Mouse (Mus musculus): Measurements from ENCODE around the gene Uchl5. TPM values are rescaled to one million over a fixed set of nuclear protein-coding genes. Genes with fewer than 3 reads are reported as not detected.

Uchl5 gene
- polyA plus RNA-seq, 1 experiment from 2014 or later: 59.0 TPM

GRCm38 (mm10) chr1:143809062-143809461 is 32.0 kb downstream of the Uchl5 start:
- Histone ChIP-seq H3K9ac (no peak overlapping the region), H3K4me2 (no peak overlapping the region), H3K36me3 (peaks cover 13% of the 10 kb centered on the region), H3K27ac (replicated peaks) (no peak overlapping the region), H3K9me3 (no peaks in the 10 kb centered on the region), H3K4me3 (no peak overlapping the region), H3K4me1 (peaks cover 9% of the 10 kb centered on the region; the same call in 1 of the 2 replicates), H3K27me3 (replicated peaks) (no peaks in the 10 kb centered on the region)
- 81% methylated on average over 6 of the region's 6 CpGs for WGBS
- ATAC-seq (ENCODE audit: extremely low read depth, insufficient number of reproducible peaks, low FRiP score, low TSS enrichment): no peak

GRCm38 (mm10) chr1:143813676-143814360 is 36.7 kb downstream of the Uchl5 start:
- ATAC-seq (ENCODE audit: extremely low read depth, insufficient number of reproducible peaks, low FRiP score, low TSS enrichment): no peak

GRCm38 (mm10) chr1:143820096-143820877 is 43.2 kb downstream of the Uchl5 start:
- Histone ChIP-seq H3K9me3 (no peaks in the 10 kb centered on the region), H3K9ac (no peak overlapping the region), H3K27me3 (replicated peaks) (no peaks in the 10 kb centered on the region), H3K36me3 (no peaks in the 10 kb centered on the region), H3K27ac (replicated peaks) (peak overlapping the region; percentile 29; the same call in 1 of the 2 replicates), H3K4me3 (no peak overlapping the region), H3K4me2 (no peak overlapping the region), H3K4me1 (peaks cover 6% of the 10 kb centered on the region)
- WGBS: 66% methylated on average over 2 of the region's 2 CpGs
- ATAC-seq (ENCODE audit: extremely low read depth, insufficient number of reproducible peaks, low FRiP score, low TSS enrichment): no peak

More at GRCm38 (mm10) chr1:143813676-143814360, 36.7 kb downstream of the Uchl5 start:
- no peaks in the 10 kb centered on the region for H3K9me3 ChIP-seq
- H3K27me3 ChIP-seq (replicated peaks): no peaks in the 10 kb centered on the region
- H3K4me2 ChIP-seq: peak overlapping the region; percentile 30; the same call in 1 of the 2 replicates
- H3K9ac ChIP-seq: no peak overlapping the region
- WGBS: 37% methylated on average over 7 of the region's 7 CpGs
- no peak overlapping the region for H3K4me3 ChIP-seq
- no peaks in the 10 kb centered on the region for H3K36me3 ChIP-seq
- peaks cover 9% of the 10 kb centered on the region; the same call in 1 of the 2 replicates for H3K4me1 ChIP-seq
- H3K27ac ChIP-seq (replicated peaks): no peak overlapping the region

GRCm38 (mm10) chr1:143822677-143823076 is 45.6 kb downstream of the Uchl5 start:
- Histone ChIP-seq H3K4me2 (no peak overlapping the region), H3K4me3 (no peak overlapping the region), H3K4me1 (peaks cover 6% of the 10 kb centered on the region), H3K9ac (no peak overlapping the region), H3K36me3 (no peaks in the 10 kb centered on the region), H3K27ac (replicated peaks) (no peak overlapping the region), H3K27me3 (replicated peaks) (no peaks in the 10 kb centered on the region), H3K9me3 (no peaks in the 10 kb centered on the region)
- ATAC-seq (ENCODE audit: extremely low read depth, insufficient number of reproducible peaks, low FRiP score, low TSS enrichment): no peak
- WGBS: 76% methylated on average over 3 of the region's 3 CpGs

- H3K4me2 ChIP-seq: no peak overlapping the region
- no peaks in the 10 kb centered on the region for H3K36me3 ChIP-seq
- H3K27ac ChIP-seq (replicated peaks): no peak overlapping the region
- no peaks in the 10 kb centered on the region for H3K4me1 ChIP-seq
- no peaks in the 10 kb centered on the region for H3K9me3 ChIP-seq
- no peak overlapping the region for H3K9ac ChIP-seq
- H3K27me3 ChIP-seq (replicated peaks): no peaks in the 10 kb centered on the region
- 51% methylated on average over 3 of the region's 3 CpGs for WGBS
- no peak for ATAC-seq (ENCODE audit: extremely low read depth, insufficient number of reproducible peaks, low FRiP score, low TSS enrichment)
- no peak overlapping the region for H3K4me3 ChIP-seq
Observed at GRCm38 (mm10) chr1:143830713-143831112, 53.6 kb downstream of the Uchl5 start.

GRCm38 (mm10) chr1:143836363-143837182 is 59.5 kb downstream of the Uchl5 start:
- no peaks in the 10 kb centered on the region for H3K9me3 ChIP-seq
- no peaks in the 10 kb centered on the region for H3K27me3 ChIP-seq (replicated peaks)
- H3K36me3 ChIP-seq: no peaks in the 10 kb centered on the region
- no peak overlapping the region for H3K9ac ChIP-seq
- H3K4me1 ChIP-seq: no peaks in the 10 kb centered on the region
- H3K4me2 ChIP-seq: no peak overlapping the region
- H3K27ac ChIP-seq (replicated peaks): no peak overlapping the region
- ATAC-seq (ENCODE audit: extremely low read depth, insufficient number of reproducible peaks, low FRiP score, low TSS enrichment): no peak; the same call in 1 of the 2 replicates
- H3K4me3 ChIP-seq: no peak overlapping the region
- 64% methylated on average over 7 of the region's 7 CpGs for WGBS

- no peaks in the 10 kb centered on the region for H3K9me3 ChIP-seq
- H3K4me2 ChIP-seq: no peak overlapping the region
- no peaks in the 10 kb centered on the region for H3K36me3 ChIP-seq
- no peaks in the 10 kb centered on the region for H3K27me3 ChIP-seq (replicated peaks)
- WGBS: 86% methylated on average over 4 of the region's 4 CpGs
- no peak for ATAC-seq (ENCODE audit: extremely low read depth, insufficient number of reproducible peaks, low FRiP score, low TSS enrichment)
- H3K9ac ChIP-seq: no peak overlapping the region
- H3K4me1 ChIP-seq: no peaks in the 10 kb centered on the region
- H3K4me3 ChIP-seq: no peak overlapping the region
- H3K27ac ChIP-seq (replicated peaks): no peak overlapping the region
Observed at GRCm38 (mm10) chr1:143837681-143838080, 60.6 kb downstream of the Uchl5 start.

GRCm38 (mm10) chr1:143838896-143839410 is 61.9 kb downstream of the Uchl5 start:
- ATAC-seq (ENCODE audit: extremely low read depth, insufficient number of reproducible peaks, low FRiP score, low TSS enrichment): no peak
- WGBS: 49% methylated on average over 2 of the region's 2 CpGs
- no peaks in the 10 kb centered on the region for H3K36me3 ChIP-seq

GRCm38 (mm10) chr1:143852329-143852728 is 75.3 kb downstream of the Uchl5 start:
- no peaks in the 10 kb centered on the region for H3K4me1 ChIP-seq
- no peak overlapping the region for H3K27ac ChIP-seq (replicated peaks)
- no peaks in the 10 kb centered on the region for H3K9me3 ChIP-seq
- no peak for ATAC-seq (ENCODE audit: extremely low read depth, insufficient number of reproducible peaks, low FRiP score, low TSS enrichment)
- 39% methylated on average over 4 of the region's 4 CpGs for WGBS
- H3K27me3 ChIP-seq (replicated peaks): no peaks in the 10 kb centered on the region
- no peak overlapping the region for H3K4me3 ChIP-seq
- H3K9ac ChIP-seq: no peak overlapping the region
- no peaks in the 10 kb centered on the region for H3K36me3 ChIP-seq
- no peak overlapping the region for H3K4me2 ChIP-seq

More at GRCm38 (mm10) chr1:143838896-143839410, 61.9 kb downstream of the Uchl5 start:
- Histone ChIP-seq H3K9ac (no peak overlapping the region), H3K4me3 (no peak overlapping the region), H3K9me3 (no peaks in the 10 kb centered on the region), H3K4me1 (no peaks in the 10 kb centered on the region), H3K4me2 (no peak overlapping the region), H3K27me3 (replicated peaks) (no peaks in the 10 kb centered on the region), H3K27ac (replicated peaks) (no peak overlapping the region)

- no peaks in the 10 kb centered on the region for H3K36me3 ChIP-seq
- H3K4me3 ChIP-seq: no peak overlapping the region
- peak overlapping the region; percentile 48; the same call in 1 of the 2 replicates for H3K27ac ChIP-seq (replicated peaks)
- H3K9me3 ChIP-seq: no peaks in the 10 kb centered on the region
- no peaks in the 10 kb centered on the region for H3K27me3 ChIP-seq (replicated peaks)
- H3K4me1 ChIP-seq: no peaks in the 10 kb centered on the region
- ATAC-seq (ENCODE audit: extremely low read depth, insufficient number of reproducible peaks, low FRiP score, low TSS enrichment): no peak
- no peak overlapping the region for H3K4me2 ChIP-seq
- WGBS: 73% methylated on average over 2 of the region's 2 CpGs
- H3K9ac ChIP-seq: no peak overlapping the region
Observed at GRCm38 (mm10) chr1:143852779-143853358, 75.8 kb downstream of the Uchl5 start.
